Mouse (Mus musculus): Measurements from ENCODE around the gene Mrtfb.
A peak's percentile ranks its signal among the peaks of the same experiment; 100 is the strongest.

DNA sequence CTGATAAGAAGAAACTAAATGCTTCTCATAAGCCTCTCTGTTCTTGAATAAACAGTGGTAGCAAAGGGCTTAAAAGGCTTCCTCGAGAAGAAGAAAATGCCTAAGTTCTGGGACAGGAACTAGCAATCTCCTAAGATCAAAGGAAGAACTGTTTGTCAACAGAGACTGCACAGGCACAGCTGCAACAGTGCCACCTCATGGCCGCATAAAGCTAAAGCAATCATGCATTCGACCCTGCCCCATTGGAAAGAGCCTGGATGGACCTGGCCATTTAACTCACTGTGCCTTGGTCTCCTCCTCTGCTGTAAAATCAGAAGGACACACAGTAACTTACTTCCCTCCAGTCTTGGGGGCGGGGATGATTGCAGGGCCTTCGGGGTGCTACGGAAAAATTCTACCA lies 184.2 kb downstream of the Mrtfb start:
- TF ChIP-seq CTCF (IDR thresholded peaks at IDR 0.05; ENCODE audit: low read depth) (peak; percentile 88), EP300 (IDR thresholded peaks at IDR 0.05; ENCODE audit: low read depth) (no peak)
